Mouse (Mus musculus) inflammation-experienced regulatory T-cells, adult 6 months (primary cell): Measurements from ENCODE around the gene Ctdsp2. TPM values are rescaled to one million over a fixed set of nuclear protein-coding genes. Genes with fewer than 3 reads are reported as not detected.

Source experiments
- ATAC-seq: one replicate; pipeline ENCODE4 v1.8.0; 2017
- polyA plus RNA-seq, 3 experiments: library from polyadenylated mRNA; unstranded; fragments of 100-300 nt; shearing (Covaris generic); gene quantifications; one replicate each; pipeline ENCODE4 v1.2.1; 2017

Gene Ctdsp2
- polyA plus RNA-seq, 3 experiments from 2014 or later = 26.2 to 47.1 (median 38.5) TPM

DNA sequence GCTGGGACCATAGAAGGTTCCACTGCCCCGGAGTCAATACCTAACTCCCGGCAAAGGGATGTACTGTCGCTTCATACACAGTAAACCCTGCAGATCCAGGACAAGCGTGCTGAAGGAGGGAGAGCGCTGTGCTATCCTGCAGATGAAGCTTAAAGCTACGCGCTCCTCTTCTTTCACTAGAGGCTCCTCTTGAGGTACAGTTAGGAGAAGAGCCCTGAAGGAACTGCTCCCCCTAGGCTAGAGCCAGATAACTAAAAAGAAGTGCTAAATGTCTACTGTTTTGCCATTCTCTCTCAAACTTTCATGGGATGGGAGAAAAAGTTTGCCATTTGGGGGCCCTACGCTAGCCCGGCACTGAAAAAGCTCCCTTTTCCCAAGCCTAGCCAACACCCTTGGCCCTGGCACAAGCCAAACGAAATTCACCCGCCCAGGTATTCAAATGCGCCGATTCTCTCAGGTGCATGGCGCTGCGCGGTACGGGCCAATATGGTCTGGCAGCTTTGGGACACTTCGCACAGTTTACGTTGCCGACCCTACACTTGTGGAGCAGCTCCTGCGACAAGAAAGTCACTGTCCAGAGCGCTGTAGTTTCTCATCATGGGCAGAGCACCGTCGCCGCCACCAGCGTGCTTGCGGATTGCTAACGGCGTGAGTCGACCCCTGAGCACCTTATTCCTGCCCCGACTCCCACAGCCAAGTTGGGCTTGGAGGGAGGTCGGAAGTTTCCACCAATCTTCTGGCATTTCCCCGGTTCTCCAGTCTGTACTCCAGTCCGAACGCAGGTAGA, 70.3 kb downstream of the Ctdsp2 start:
- no peak for ATAC-seq

Other genes with a start within 250 kb of the Ctdsp2 start
- gene Atp23, start 77.4 kb upstream of the Ctdsp2 start, polyA plus RNA-seq = 1 to 10 TPM; 3.4 to 7.5 (median 5.1) TPM
- gene Avil, start 22.0 kb downstream of the Ctdsp2 start, polyA plus RNA-seq = under 1 TPM in 2 of 3 experiments, not detected in 1; 0.11 to 0.36 TPM
- gene Tsfm, start 52.1 kb downstream of the Ctdsp2 start, polyA plus RNA-seq = 10 to 100 TPM; 40.0 to 50.0 (median 48.3) TPM
- 10 to 100 TPM; 10.8 to 37.6 (median 28.4) TPM for gene Mettl1, start 62.7 kb downstream of the Ctdsp2 start, polyA plus RNA-seq
- gene Eef1akmt3, start 62.8 kb downstream of the Ctdsp2 start, polyA plus RNA-seq = under 1 TPM in 1 of 3 experiments, not detected in 2; 0.46 TPM
- not detected for gene Cyp27b1, start 69.5 kb downstream of the Ctdsp2 start, polyA plus RNA-seq
- under 1 TPM; 0.35 to 0.84 (median 0.72) TPM for gene March9, start 81.5 kb downstream of the Ctdsp2 start, polyA plus RNA-seq
- 100 to 1,000 TPM; 284 to 347 (median 295) TPM for gene Cdk4, start 84.8 kb downstream of the Ctdsp2 start, polyA plus RNA-seq
- 100 to 1,000 TPM in 2 of 3 experiments, 10 to 100 TPM in 1; 97.8 to 134 (median 127) TPM for gene Tspan31, start 91.5 kb downstream of the Ctdsp2 start, polyA plus RNA-seq
- 10 to 100 TPM; 25.9 to 32.1 (median 31.2) TPM for gene Agap2, start 96.6 kb downstream of the Ctdsp2 start, polyA plus RNA-seq
- gene Os9, start 142.4 kb downstream of the Ctdsp2 start, polyA plus RNA-seq = 10 to 100 TPM; 61.9 to 81.5 (median 75.8) TPM
- 100 to 1,000 TPM; 181 to 204 (median 188) TPM for gene B4galnt1, start 186.5 kb downstream of the Ctdsp2 start, polyA plus RNA-seq
- 1 to 10 TPM; 3.2 to 4.3 (median 3.2) TPM for gene Slc26a10, start 201.9 kb downstream of the Ctdsp2 start, polyA plus RNA-seq
- under 1 TPM in 1 of 3 experiments, not detected in 2; 0.20 TPM for gene Arhgef25, start 211.4 kb downstream of the Ctdsp2 start, polyA plus RNA-seq
- 10 to 100 TPM; 35.2 to 56.0 (median 47.0) TPM for gene Dtx3, start 217.0 kb downstream of the Ctdsp2 start, polyA plus RNA-seq
- 10 to 100 TPM; 25.7 to 32.1 (median 26.0) TPM for gene Pip4k2c, start 232.9 kb downstream of the Ctdsp2 start, polyA plus RNA-seq